Mouse (Mus musculus) adrenal gland, adult 18-20 months (tissue): ENCODE data around the gene Chd4. TPM values are rescaled to one million over a fixed set of nuclear protein-coding genes. Genes with fewer than 3 reads are reported as not detected.

Experiments
- DNase-seq, 2 experiments: peaks; one replicate each; pipeline ENCODE4 v3.0.0; 2021 to 2022; ENCODE audit warnings: low spot score in 2 of 2
- total RNA-seq, 2 experiments: library from RNA; stranded (reverse); gene quantifications; 1 replicate in 1 of 2; 2 replicates in 1 of 2; pipeline ENCODE4 v1.2.3; 2021

Chd4 gene
- total RNA-seq, 2 experiments from 2014 or later: 150 to 190 TPM

GRCm38 (mm10) chr6:125137002-125137671 is 41.4 kb downstream of the Chd4 start:
- peak in 1 of 2 experiments; percentile 44 for DNase-seq

GRCm38 (mm10) chr6:125139747-125140146 is 44.0 kb downstream of the Chd4 start:
- DNase-seq: no peak

- no peak for DNase-seq
Observed at GRCm38 (mm10) chr6:125142436-125142835, 46.7 kb downstream of the Chd4 start.

- no peak for DNase-seq
Observed at GRCm38 (mm10) chr6:125143128-125143527, 47.3 kb downstream of the Chd4 start.

GRCm38 (mm10) chr6:125143904-125144303 is 48.1 kb downstream of the Chd4 start:
- no peak for DNase-seq

GRCm38 (mm10) chr6:125145001-125145400 is 49.2 kb downstream of the Chd4 start, which contains the start of gene Iffo1:
TSS of gene Iffo1 (plus strand) at chr6:125145241.
- DNase-seq: peak; percentile 79 to 80

GRCm38 (mm10) chr6:125145479-125145951 is 49.7 kb downstream of the Chd4 start:
- DNase-seq: peak in 1 of 2 experiments; percentile 45

- no peak for DNase-seq
Observed at GRCm38 (mm10) chr6:125146148-125146547, 50.4 kb downstream of the Chd4 start.

GRCm38 (mm10) chr6:125146797-125147196 is 51.0 kb downstream of the Chd4 start:
- DNase-seq: no peak

GRCm38 (mm10) chr6:125147329-125147728 is 51.5 kb downstream of the Chd4 start:
- DNase-seq: no peak

GRCm38 (mm10) chr6:125148251-125148925 is 52.6 kb downstream of the Chd4 start:
- no peak for DNase-seq

GRCm38 (mm10) chr6:125148926-125149568 is 53.3 kb downstream of the Chd4 start:
- DNase-seq: no peak

GRCm38 (mm10) chr6:125149569-125149950 is 53.8 kb downstream of the Chd4 start:
- no peak for DNase-seq

- DNase-seq: no peak
Observed at GRCm38 (mm10) chr6:125152212-125153017, 56.6 kb downstream of the Chd4 start.

GRCm38 (mm10) chr6:125153018-125153389 is 57.2 kb downstream of the Chd4 start:
- no peak for DNase-seq

GRCm38 (mm10) chr6:125153682-125154081 is 57.9 kb downstream of the Chd4 start:
- no peak for DNase-seq

- no peak for DNase-seq
Observed at GRCm38 (mm10) chr6:125154550-125154949, 58.8 kb downstream of the Chd4 start.

- DNase-seq: no peak
Observed at GRCm38 (mm10) chr6:125155262-125155661, 59.5 kb downstream of the Chd4 start.

- DNase-seq: no peak
Observed at GRCm38 (mm10) chr6:125156491-125156890, 60.7 kb downstream of the Chd4 start.

GRCm38 (mm10) chr6:125156903-125157614 is 61.3 kb downstream of the Chd4 start:
- DNase-seq: no peak
